Mouse (Mus musculus): ENCODE results near the gene Gm21992.
A peak's percentile ranks its signal among the peaks of the same experiment; 100 is the strongest.

GRCm38 (mm10) chr19:4820678-4821303, 9.4 kb upstream of the Gm21992 start:
- TF ChIP-seq CTCF (IDR thresholded peaks at IDR 0.05; ENCODE audit: low read depth) (peak; percentile 40), EP300 (IDR thresholded peaks at IDR 0.05; ENCODE audit: low read depth) (no peak)
